Mouse (Mus musculus): Measurements from ENCODE around the gene Nck2. TPM values are rescaled to one million over a fixed set of nuclear protein-coding genes. Genes with fewer than 3 reads are reported as not detected.

The Nck2 gene
- total and polyA plus RNA-seq, 2 experiments from 2014 or later, result 40.3 to 79.2 TPM

DNA sequence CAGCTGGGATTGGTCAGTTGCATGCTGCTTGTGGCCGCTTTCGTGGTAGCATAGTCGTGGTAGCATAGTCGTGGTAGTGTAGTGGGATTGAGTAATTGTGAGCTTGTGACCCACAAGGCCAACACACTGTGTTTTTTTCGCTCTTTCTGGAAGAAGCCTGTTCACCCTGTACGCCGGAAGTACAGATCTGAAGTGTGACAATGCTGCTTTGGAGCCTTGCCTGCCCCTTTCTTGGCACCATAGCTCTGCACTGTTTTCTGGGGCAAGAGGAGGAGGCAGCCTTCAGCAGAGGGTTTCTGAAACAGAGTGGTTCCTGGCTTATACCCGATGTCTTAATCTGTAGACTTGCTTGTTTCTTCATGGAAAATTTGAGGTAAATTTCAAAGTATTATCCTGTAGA is 23.3 kb downstream of the Nck2 start:
- Histone ChIP-seq H3K4me3 (ENCODE audit: low read depth, low read length) (no peak overlapping the region), H3K4me2 (ENCODE audit: low read depth) (no peak overlapping the region), H3K36me3 (ENCODE audit: insufficient read depth) (no peaks in the 10 kb centered on the region), H3K9ac (no peak overlapping the region), H3K27ac (ENCODE audit: low read depth, low read length) (no peak overlapping the region), H3K27me3 (ENCODE audit: insufficient read depth, low read length) (no peaks in the 10 kb centered on the region), H3K4me1 (ENCODE audit: insufficient read depth) (peaks cover 4% of the 10 kb centered on the region; the same call in 1 of the 2 replicates), H3K9me3 (ENCODE audit: low read length) (no peaks in the 10 kb centered on the region)
- ATAC-seq, result no peak; the same call in 1 of the 2 replicates
- no peak for TF ChIP-seq CTCF (IDR thresholded peaks at IDR 0.05; ENCODE audit: low read depth)
- DNase-seq, result no peak
- WGBS, result 77% methylated on average over 8 of the region's 8 CpGs

DNA sequence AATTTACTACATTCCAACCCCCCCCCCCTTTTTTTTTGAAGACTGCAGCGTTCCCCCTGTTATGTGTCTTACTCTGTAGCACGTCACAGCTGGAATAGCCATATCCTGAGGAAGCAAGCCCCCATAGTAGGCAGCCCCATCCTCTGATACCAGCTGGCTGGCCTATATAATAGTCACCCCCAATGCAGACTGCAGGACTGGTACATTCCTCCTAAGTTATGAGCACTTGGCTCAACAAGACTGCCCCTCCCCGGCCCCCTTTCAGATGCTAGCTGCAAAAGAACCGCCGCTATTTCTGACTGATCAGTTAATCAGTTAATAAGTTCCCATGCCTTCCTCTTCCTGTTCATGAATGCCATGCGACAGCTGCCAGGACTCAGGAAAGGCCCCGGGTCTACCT is 23.8 kb downstream of the Nck2 start:
- Histone ChIP-seq H3K4me2 (ENCODE audit: low read depth) (no peak overlapping the region), H3K9ac (no peak overlapping the region), H3K9me3 (ENCODE audit: low read length) (no peaks in the 10 kb centered on the region), H3K36me3 (ENCODE audit: insufficient read depth) (no peaks in the 10 kb centered on the region), H3K4me1 (ENCODE audit: insufficient read depth) (peaks cover 4% of the 10 kb centered on the region; the same call in 1 of the 2 replicates), H3K27me3 (ENCODE audit: insufficient read depth, low read length) (no peaks in the 10 kb centered on the region), H3K4me3 (ENCODE audit: low read depth, low read length) (no peak overlapping the region), H3K27ac (ENCODE audit: low read depth, low read length) (no peak overlapping the region)
- DNase-seq, result no peak
- TF ChIP-seq CTCF (IDR thresholded peaks at IDR 0.05; ENCODE audit: low read depth), result no peak
- WGBS, result 83% methylated on average over 7 of the region's 7 CpGs
- ATAC-seq, result peak; percentile 21; the same call in 1 of the 2 replicates

DNA sequence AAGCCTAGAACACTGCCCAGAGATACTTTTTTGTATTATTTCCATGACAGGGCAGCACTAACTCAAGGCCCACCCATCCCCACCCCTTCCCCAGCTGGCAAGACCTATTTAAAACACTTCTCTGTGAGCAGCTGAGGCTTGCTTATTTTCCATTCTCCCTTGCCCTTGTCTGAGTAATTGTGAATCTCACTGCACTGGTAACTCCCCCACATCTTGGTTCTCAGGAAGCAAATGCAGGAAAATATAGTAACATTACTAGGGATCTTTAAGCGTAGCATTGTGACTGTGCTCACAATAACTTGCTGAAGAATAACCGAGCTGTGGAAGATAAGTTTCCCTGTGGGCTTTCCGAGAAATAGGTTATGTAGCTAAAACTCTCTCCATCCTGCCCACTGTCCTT is 24.6 kb downstream of the Nck2 start:
- 93% methylated on average over 3 of the region's 3 CpGs for WGBS
- H3K9me3 ChIP-seq (ENCODE audit: low read length), result no peaks in the 10 kb centered on the region
- ATAC-seq (no peak), DNase-seq (no peak)
- H3K27ac ChIP-seq (ENCODE audit: low read depth, low read length), result no peak overlapping the region
- H3K4me3 ChIP-seq (ENCODE audit: low read depth, low read length), result no peak overlapping the region
- H3K27me3 ChIP-seq (ENCODE audit: insufficient read depth, low read length), result no peaks in the 10 kb centered on the region
- peaks cover 7% of the 10 kb centered on the region; the same call in 1 of the 2 replicates for H3K4me1 ChIP-seq (ENCODE audit: insufficient read depth)
- no peak overlapping the region for H3K9ac ChIP-seq
- no peak for TF ChIP-seq CTCF (IDR thresholded peaks at IDR 0.05; ENCODE audit: low read depth)
- H3K36me3 ChIP-seq (ENCODE audit: insufficient read depth), result no peaks in the 10 kb centered on the region
- H3K4me2 ChIP-seq (ENCODE audit: low read depth), result no peak overlapping the region

DNA sequence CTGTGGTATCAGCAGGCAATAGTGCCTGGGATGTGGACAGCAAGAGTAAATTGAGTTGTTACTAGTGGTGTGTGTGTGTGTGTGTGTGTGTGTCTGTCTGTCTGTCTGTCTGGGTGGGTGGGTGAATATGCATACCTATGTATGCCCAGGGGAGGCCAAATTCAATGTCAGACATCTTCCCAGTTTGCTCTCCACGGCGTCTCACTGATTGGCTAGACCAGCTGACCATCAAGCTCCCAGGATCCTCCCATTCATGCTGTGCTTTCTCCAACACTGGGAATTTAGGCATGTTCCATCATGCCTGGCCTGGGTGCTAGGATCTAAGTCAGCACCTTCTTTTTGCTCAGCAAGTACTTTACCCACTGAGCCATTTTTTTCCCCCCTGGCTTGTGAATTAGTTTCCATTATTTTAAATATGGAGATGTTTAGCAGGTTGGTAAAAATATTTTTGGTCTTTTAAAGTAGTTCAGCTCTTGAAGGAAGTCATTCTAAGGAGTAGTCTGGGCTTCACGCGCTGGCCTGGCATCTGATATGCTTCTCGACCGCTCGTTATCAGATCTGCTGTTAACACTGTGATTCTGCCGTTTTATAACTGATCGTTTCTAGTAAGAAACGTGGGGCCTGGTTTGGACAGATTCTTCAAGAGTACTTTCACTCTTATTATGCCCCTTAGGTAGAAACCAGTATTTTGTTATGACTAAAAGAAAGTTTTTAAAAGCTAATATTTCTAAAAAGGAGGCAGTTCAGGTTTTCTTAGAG is 26.2 kb downstream of the Nck2 start:
- 73% methylated on average over 10 of the region's 10 CpGs for WGBS
- Histone ChIP-seq H3K9ac (no peak overlapping the region), H3K4me1 (ENCODE audit: insufficient read depth) (peaks cover 16% of the 10 kb centered on the region), H3K4me3 (ENCODE audit: low read depth, low read length) (no peak overlapping the region), H3K4me2 (ENCODE audit: low read depth) (no peak overlapping the region), H3K27me3 (ENCODE audit: insufficient read depth, low read length) (no peaks in the 10 kb centered on the region), H3K36me3 (ENCODE audit: insufficient read depth) (no peaks in the 10 kb centered on the region), H3K9me3 (ENCODE audit: low read length) (no peaks in the 10 kb centered on the region), H3K27ac (ENCODE audit: low read depth, low read length) (no peak overlapping the region; the same call in 1 of the 2 replicates)
- TF ChIP-seq CTCF (IDR thresholded peaks at IDR 0.05; ENCODE audit: low read depth), result no peak
- DNase-seq, result no peak
- no peak for ATAC-seq

DNA sequence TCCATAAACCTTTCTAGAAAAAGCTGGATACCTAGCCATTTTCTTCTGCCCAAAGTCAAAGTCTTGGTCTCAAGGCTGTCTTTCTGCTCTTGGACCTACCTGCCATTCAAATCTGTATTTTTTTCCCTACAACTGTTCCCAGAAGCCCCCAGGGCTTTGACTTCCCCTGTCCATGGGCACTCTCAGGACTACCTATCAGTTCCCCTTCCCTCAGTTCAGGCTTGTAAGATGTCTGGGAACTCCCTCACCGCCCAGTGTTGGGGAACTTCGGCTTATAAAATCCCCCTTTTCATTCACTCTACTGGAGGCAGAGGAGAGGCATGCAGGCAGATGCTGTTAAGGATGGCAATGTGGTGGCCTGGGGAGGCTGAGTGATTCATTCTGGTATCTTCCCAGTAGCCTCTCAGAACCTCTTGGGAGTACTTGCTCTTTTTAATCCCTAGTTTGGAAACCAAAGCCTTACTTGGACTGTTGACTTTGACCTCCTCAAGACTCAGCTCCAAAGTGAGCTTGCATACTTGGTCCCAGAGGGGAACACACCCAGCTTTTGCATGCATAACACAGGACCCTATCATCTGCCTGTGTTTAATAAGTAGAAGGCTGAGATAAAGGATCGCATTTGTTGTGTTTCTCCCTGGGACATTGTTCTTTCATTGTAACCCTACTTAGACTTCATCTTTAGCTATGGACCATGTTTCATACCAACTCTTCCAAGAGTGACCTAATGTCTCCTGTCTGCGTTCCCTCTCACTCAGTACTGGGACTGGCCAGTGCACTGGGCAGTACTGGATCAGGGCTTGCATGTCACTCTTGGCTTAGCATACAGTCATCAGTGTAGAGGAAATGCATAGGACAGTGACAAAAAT is 27.0 kb downstream of the Nck2 start:
- Histone ChIP-seq H3K36me3 (ENCODE audit: insufficient read depth) (no peaks in the 10 kb centered on the region), H3K27me3 (ENCODE audit: insufficient read depth, low read length) (no peaks in the 10 kb centered on the region), H3K4me3 (ENCODE audit: low read depth, low read length) (no peak overlapping the region), H3K4me2 (ENCODE audit: low read depth) (no peak overlapping the region), H3K9ac (no peak overlapping the region), H3K27ac (ENCODE audit: low read depth, low read length) (no peak overlapping the region), H3K9me3 (ENCODE audit: low read length) (no peaks in the 10 kb centered on the region), H3K4me1 (ENCODE audit: insufficient read depth) (peaks cover 16% of the 10 kb centered on the region)
- no peak for TF ChIP-seq CTCF (IDR thresholded peaks at IDR 0.05; ENCODE audit: low read depth)
- ATAC-seq, result no peak
- DNase-seq, result no peak
- WGBS, result 89% methylated on average over 4 of the region's 4 CpGs

DNA sequence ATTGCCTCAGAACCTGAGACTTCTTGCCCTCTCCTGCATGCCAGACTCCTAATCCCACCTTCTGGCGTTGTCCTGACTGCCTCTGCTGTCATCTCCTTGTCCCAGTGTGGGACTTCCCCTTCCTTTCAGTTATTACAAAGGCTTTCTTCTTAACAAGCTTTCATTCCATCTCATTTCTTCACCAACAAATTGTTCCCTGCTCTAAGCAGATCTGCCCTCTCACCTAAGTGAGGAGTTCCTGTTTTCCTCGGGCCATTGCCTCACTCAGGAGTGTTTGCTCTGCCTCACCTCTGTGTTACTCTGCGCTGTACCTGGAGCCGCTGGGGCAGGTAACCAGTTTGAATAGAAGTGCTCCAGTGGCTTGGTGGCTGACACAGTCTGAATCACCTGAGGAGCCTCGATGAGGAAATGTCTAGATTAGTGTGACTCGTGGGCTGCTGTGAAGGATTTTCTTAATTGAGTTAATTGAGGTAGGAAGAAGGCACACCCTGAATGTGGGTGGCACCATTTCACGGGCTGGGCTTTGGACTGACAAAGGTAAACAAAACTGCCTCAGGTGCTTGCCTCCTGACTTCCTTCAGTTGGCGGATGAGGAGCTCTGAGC is 27.8 kb downstream of the Nck2 start:
- 64% methylated on average over 8 of the region's 8 CpGs for WGBS
- Histone ChIP-seq H3K4me1 (ENCODE audit: insufficient read depth) (peaks cover 16% of the 10 kb centered on the region), H3K9ac (no peak overlapping the region), H3K4me2 (ENCODE audit: low read depth) (no peak overlapping the region), H3K27ac (ENCODE audit: low read depth, low read length) (no peak overlapping the region), H3K36me3 (ENCODE audit: insufficient read depth) (no peaks in the 10 kb centered on the region), H3K27me3 (ENCODE audit: insufficient read depth, low read length) (no peaks in the 10 kb centered on the region), H3K9me3 (ENCODE audit: low read length) (no peaks in the 10 kb centered on the region), H3K4me3 (ENCODE audit: low read depth, low read length) (no peak overlapping the region)
- no peak for ATAC-seq
- no peak for DNase-seq
- TF ChIP-seq CTCF (IDR thresholded peaks at IDR 0.05; ENCODE audit: low read depth), result no peak
